Mouse (Mus musculus) limb, embryonic 13.5 days (tissue): ENCODE results near the gene Zbtb24. TPM values are rescaled to one million over a fixed set of nuclear protein-coding genes. Genes with fewer than 3 reads are reported as not detected.

ENCODE experiments used
- ATAC-seq: fragments of 200-750 bp; cut with Nextera tagmentation; 2 replicates; pipeline ENCODE4 v1.8.0; 2017; ENCODE audit warnings: low read depth, moderate number of reproducible peaks, moderate TSS enrichment; ENCODE audit not compliant: low FRiP score
- H3K27ac ChIP-seq: fragments of 300-500 bp; sonication (generic); 2 replicates; pipeline ENCODE4 v1.5.1; 2015; ENCODE audit warnings: inconsistent platforms, mild to moderate bottlenecking, moderate library complexity
- H3K27me3 ChIP-seq: fragments of 300-500 bp; sonication (generic); 2 replicates; pipeline ENCODE4 v1.6.1; 2015; ENCODE audit warnings: mild to moderate bottlenecking, inconsistent platforms
- H3K36me3 ChIP-seq: fragments of 300-500 bp; sonication (generic); 2 replicates; pipeline ENCODE4 v1.6.1; 2015; ENCODE audit warnings: inconsistent platforms, mild to moderate bottlenecking, moderate library complexity
- H3K4me1 ChIP-seq: fragments of 300-500 bp; sonication (generic); 2 replicates; pipeline ENCODE4 v1.6.1; 2015; ENCODE audit warnings: inconsistent platforms
- H3K4me2 ChIP-seq: fragments of 300-500 bp; sonication (generic); replicated peaks from 2 replicates; pipeline ENCODE4 v1.6.1; 2015; ENCODE audit warnings: inconsistent platforms, mild to moderate bottlenecking, moderate library complexity
- H3K4me3 ChIP-seq: fragments of 300-500 bp; sonication (generic); 2 replicates; pipeline ENCODE4 v1.5.1; 2015; ENCODE audit warnings: moderate library complexity, mild to moderate bottlenecking, inconsistent platforms
- H3K9ac ChIP-seq: fragments of 300-500 bp; sonication (generic); 2 replicates; pipeline ENCODE4 v1.6.1; 2015; ENCODE audit warnings: mild to moderate bottlenecking, inconsistent platforms
- H3K9me3 ChIP-seq: fragments of 300-500 bp; sonication (generic); 2 replicates; pipeline ENCODE4 v1.6.1; 2016; ENCODE audit warnings: inconsistent platforms
- WGBS: fragments of 180-500 bp; shearing (Covaris S2); methylation state at CpG from one replicate; pipeline ENCODE4 v1.1.7; 2015; 5-methylcytosine and 5-hydroxymethylcytosine counted together
- polyA plus RNA-seq: library from polyadenylated mRNA; unstranded; fragments of >200 nt; fragmentation: Nextera tagmentation; extraction: Ambion mirVana; gene quantifications from 2 replicates; pipeline ENCODE4 v1.2.1, GENCODE M21; 2015

The Zbtb24 gene
- polyA plus RNA-seq, 1 experiment from 2014 or later, result 21.1 TPM

GRCm38 (mm10) chr10:41435141-41435540, 15.0 kb upstream of the Zbtb24 start:
- Histone ChIP-seq H3K27me3 (peaks cover 5% of the 10 kb centered on the region; the same call in 1 of the 2 replicates), H3K36me3 (no peaks in the 10 kb centered on the region), H3K4me3 (no peak overlapping the region), H3K9me3 (no peaks in the 10 kb centered on the region), H3K27ac (no peak overlapping the region), H3K4me1 (no peaks in the 10 kb centered on the region), H3K9ac (no peak overlapping the region), H3K4me2 (no peak overlapping the region)
- 46% methylated on average over 3 of the region's 3 CpGs for WGBS
- no peak for ATAC-seq

- Histone ChIP-seq H3K27ac (no peak overlapping the region), H3K9ac (no peak overlapping the region), H3K4me1 (peaks cover 9% of the 10 kb centered on the region), H3K36me3 (peaks cover 19% of the 10 kb centered on the region), H3K4me3 (no peak overlapping the region), H3K9me3 (no peaks in the 10 kb centered on the region), H3K27me3 (no peaks in the 10 kb centered on the region), H3K4me2 (no peak overlapping the region)
- 82% methylated on average over 1 of the region's 1 CpGs for WGBS
- ATAC-seq, result no peak
These were observed 2.0 kb upstream of the Zbtb24 start for GRCm38 (mm10) chr10:41448216-41448615.

- peaks cover 12% of the 10 kb centered on the region for H3K4me1 ChIP-seq
- peaks cover 33% of the 10 kb centered on the region for H3K36me3 ChIP-seq
- no peaks in the 10 kb centered on the region for H3K9me3 ChIP-seq
- 0 out of 2 replicates have a peak, but pooled peaks have one; percentile 45 for ATAC-seq
- H3K27ac ChIP-seq, result peak overlapping the region; percentile 45
- peak overlapping the region; percentile 77 for H3K4me2 ChIP-seq
- WGBS, result 14% methylated on average over 14 of the region's 14 CpGs
- H3K9ac ChIP-seq, result peak overlapping the region; percentile 74
- peak overlapping the region; percentile 83 for H3K4me3 ChIP-seq
- no peaks in the 10 kb centered on the region for H3K27me3 ChIP-seq
These were observed 499 bp upstream of the Zbtb24 start for GRCm38 (mm10) chr10:41449684-41450083.

- WGBS, result 53% methylated on average over 18 of the region's 18 CpGs
- ATAC-seq, result 0 out of 2 replicates have a peak, but pooled peaks have one; percentile 6
These were observed 768 bp downstream of the Zbtb24 start for GRCm38 (mm10) chr10:41450780-41451522.

GRCm38 (mm10) chr10:41451656-41452055, 1.5 kb downstream of the Zbtb24 start:
- no peak overlapping the region for H3K27ac ChIP-seq
- peaks cover 12% of the 10 kb centered on the region for H3K4me1 ChIP-seq
- peaks cover 52% of the 10 kb centered on the region for H3K36me3 ChIP-seq
- no peaks in the 10 kb centered on the region for H3K9me3 ChIP-seq
- H3K4me2 ChIP-seq, result peak overlapping the region; percentile 77
- no peak for ATAC-seq
- WGBS, result 93% methylated on average over 9 of the region's 9 CpGs
- H3K9ac ChIP-seq, result no peak overlapping the region
- no peak overlapping the region for H3K4me3 ChIP-seq
- no peaks in the 10 kb centered on the region for H3K27me3 ChIP-seq

More at GRCm38 (mm10) chr10:41450780-41451522, 768 bp downstream of the Zbtb24 start:
- Histone ChIP-seq H3K9ac (peak overlapping the region; percentile 77), H3K27me3 (no peaks in the 10 kb centered on the region), H3K27ac (no peak overlapping the region), H3K4me1 (peaks cover 12% of the 10 kb centered on the region), H3K36me3 (peaks cover 45% of the 10 kb centered on the region), H3K9me3 (no peaks in the 10 kb centered on the region), H3K4me3 (peak overlapping the region; percentile 83), H3K4me2 (peak overlapping the region; percentile 77)

GRCm38 (mm10) chr10:41452791-41453190, 2.6 kb downstream of the Zbtb24 start:
- no peak for ATAC-seq
- H3K9ac ChIP-seq, result no peak overlapping the region
- no peak overlapping the region for H3K4me3 ChIP-seq
- H3K4me2 ChIP-seq, result no peak overlapping the region
- H3K9me3 ChIP-seq, result no peaks in the 10 kb centered on the region
- H3K27me3 ChIP-seq, result no peaks in the 10 kb centered on the region
- peaks cover 12% of the 10 kb centered on the region for H3K4me1 ChIP-seq
- 94% methylated on average over 3 of the region's 3 CpGs for WGBS
- H3K27ac ChIP-seq, result no peak overlapping the region
- H3K36me3 ChIP-seq, result peaks cover 54% of the 10 kb centered on the region

- WGBS, result 80% methylated on average over 4 of the region's 4 CpGs
- ATAC-seq, result no peak
- Histone ChIP-seq H3K9me3 (no peaks in the 10 kb centered on the region), H3K27me3 (no peaks in the 10 kb centered on the region), H3K4me1 (no peaks in the 10 kb centered on the region), H3K4me2 (no peak overlapping the region), H3K36me3 (peaks cover 71% of the 10 kb centered on the region), H3K27ac (no peak overlapping the region), H3K9ac (no peak overlapping the region), H3K4me3 (no peak overlapping the region)
These were observed 9.8 kb downstream of the Zbtb24 start for GRCm38 (mm10) chr10:41459990-41460389.

GRCm38 (mm10) chr10:41460501-41460900, 10.3 kb downstream of the Zbtb24 start:
- ATAC-seq, result no peak
- H3K9me3 ChIP-seq, result no peaks in the 10 kb centered on the region
- 28% methylated on average over 2 of the region's 2 CpGs for WGBS
- no peak overlapping the region for H3K4me3 ChIP-seq
- H3K27ac ChIP-seq, result no peak overlapping the region
- H3K27me3 ChIP-seq, result no peaks in the 10 kb centered on the region
- H3K4me1 ChIP-seq, result no peaks in the 10 kb centered on the region
- H3K4me2 ChIP-seq, result no peak overlapping the region
- H3K9ac ChIP-seq, result no peak overlapping the region
- peaks cover 68% of the 10 kb centered on the region for H3K36me3 ChIP-seq

- WGBS, result 80% methylated on average over 3 of the region's 3 CpGs
- H3K27ac ChIP-seq, result no peak overlapping the region
- no peak overlapping the region for H3K4me3 ChIP-seq
- peaks cover 65% of the 10 kb centered on the region for H3K36me3 ChIP-seq
- H3K4me2 ChIP-seq, result no peak overlapping the region
- no peaks in the 10 kb centered on the region for H3K9me3 ChIP-seq
- ATAC-seq, result no peak
- no peaks in the 10 kb centered on the region for H3K4me1 ChIP-seq
- H3K27me3 ChIP-seq, result no peaks in the 10 kb centered on the region
- no peak overlapping the region for H3K9ac ChIP-seq
These were observed 11.0 kb downstream of the Zbtb24 start for GRCm38 (mm10) chr10:41461057-41461722.

GRCm38 (mm10) chr10:41464401-41464955, 14.3 kb downstream of the Zbtb24 start:
- Histone ChIP-seq H3K27me3 (no peaks in the 10 kb centered on the region), H3K4me3 (no peak overlapping the region), H3K9ac (no peak overlapping the region), H3K36me3 (peaks cover 64% of the 10 kb centered on the region), H3K4me2 (no peak overlapping the region), H3K4me1 (no peaks in the 10 kb centered on the region), H3K9me3 (no peaks in the 10 kb centered on the region), H3K27ac (no peak overlapping the region)
- no peak for ATAC-seq
- WGBS, result 57% methylated on average over 15 of the region's 15 CpGs

GRCm38 (mm10) chr10:41467325-41467724, 17.1 kb downstream of the Zbtb24 start:
- Histone ChIP-seq H3K4me2 (no peak overlapping the region), H3K4me1 (no peaks in the 10 kb centered on the region), H3K9ac (no peak overlapping the region), H3K4me3 (no peak overlapping the region), H3K27me3 (no peaks in the 10 kb centered on the region), H3K36me3 (peaks cover 45% of the 10 kb centered on the region), H3K9me3 (no peaks in the 10 kb centered on the region), H3K27ac (no peak overlapping the region)
- WGBS, result 35% methylated on average over 6 of the region's 6 CpGs
- no peak for ATAC-seq

GRCm38 (mm10) chr10:41470693-41471092, 20.5 kb downstream of the Zbtb24 start:
- Histone ChIP-seq H3K27ac (no peak overlapping the region), H3K36me3 (peaks cover 23% of the 10 kb centered on the region), H3K4me2 (no peak overlapping the region), H3K4me1 (peaks cover 17% of the 10 kb centered on the region), H3K4me3 (no peak overlapping the region), H3K9me3 (no peaks in the 10 kb centered on the region), H3K9ac (no peak overlapping the region), H3K27me3 (no peaks in the 10 kb centered on the region)
- WGBS, result 81% methylated on average over 3 of the region's 3 CpGs
- ATAC-seq, result no peak
